Mouse (Mus musculus) stomach, postnatal 0 days (tissue): ENCODE results near the gene Hdac1.

Experiments
- CTCF ChIP-seq: IDR thresholded peaks from 2 replicates; pipeline ENCODE4 v1.5.1; 2016; ENCODE audit warnings: antibody characterized with exemption, low read depth, mild to moderate bottlenecking, moderate library complexity
- EP300 ChIP-seq: optimal IDR thresholded peaks from 2 replicates; pipeline ENCODE3; 2016; ENCODE audit warnings: antibody characterized with exemption

GRCm38 (mm10) chr4:129568366-129568765 is 25.9 kb upstream of the Hdac1 start:
- TF ChIP-seq CTCF = no peak
- TF ChIP-seq EP300 = no peak
